Mouse (Mus musculus): Measurements from ENCODE around the gene Npm1.

Npm1 gene

DNA sequence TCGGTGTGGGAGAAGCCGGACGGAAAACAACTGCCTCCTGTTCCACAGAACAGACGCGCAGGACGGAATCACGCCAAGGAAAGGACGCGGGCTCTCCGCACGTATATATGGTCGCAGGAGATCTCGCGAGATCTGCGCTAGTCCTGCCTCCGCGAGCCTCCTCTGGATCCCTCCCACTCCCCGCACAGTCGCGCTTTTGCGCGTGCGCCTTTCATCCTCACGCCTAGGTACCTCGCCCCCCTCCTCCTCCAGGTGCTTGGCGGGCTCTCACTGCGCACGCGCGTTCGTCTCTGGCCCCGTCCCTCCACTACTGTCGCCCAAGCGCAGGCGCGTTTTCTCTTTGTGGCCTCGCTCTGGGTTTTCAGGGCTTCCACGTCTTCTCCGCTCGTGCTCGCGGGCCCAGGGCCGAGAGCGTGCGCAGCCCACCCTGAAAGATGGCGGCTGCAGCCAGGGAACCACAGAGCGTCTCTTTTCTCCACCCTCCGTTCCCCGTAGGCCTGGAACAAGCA is at the start of gene Npm1:
Npm1 (minus strand) TSS at position 209 of the 509 bp plus-strand sequence.
- peak; percentile 99 for DNase-seq

DNA sequence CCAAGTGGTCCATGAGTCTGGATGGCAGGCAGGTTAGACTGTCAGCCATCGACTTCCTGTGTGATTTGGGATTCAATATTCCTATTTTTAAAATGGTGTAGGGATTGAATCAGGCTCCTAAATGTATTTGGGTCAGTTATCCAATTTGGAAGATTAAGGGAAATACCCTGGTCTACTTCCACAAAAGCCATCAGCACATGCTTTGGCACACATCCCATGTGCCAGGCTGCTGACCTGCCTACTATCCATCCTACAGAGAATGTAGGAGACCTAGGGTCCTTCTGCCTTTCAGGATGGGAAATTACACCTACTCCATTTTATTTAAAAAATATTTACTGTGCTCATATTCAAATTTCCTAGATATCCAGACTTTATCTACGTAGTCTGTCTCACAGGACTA is 44.4 kb upstream of the Npm1 start:
- DNase-seq = no peak

DNA sequence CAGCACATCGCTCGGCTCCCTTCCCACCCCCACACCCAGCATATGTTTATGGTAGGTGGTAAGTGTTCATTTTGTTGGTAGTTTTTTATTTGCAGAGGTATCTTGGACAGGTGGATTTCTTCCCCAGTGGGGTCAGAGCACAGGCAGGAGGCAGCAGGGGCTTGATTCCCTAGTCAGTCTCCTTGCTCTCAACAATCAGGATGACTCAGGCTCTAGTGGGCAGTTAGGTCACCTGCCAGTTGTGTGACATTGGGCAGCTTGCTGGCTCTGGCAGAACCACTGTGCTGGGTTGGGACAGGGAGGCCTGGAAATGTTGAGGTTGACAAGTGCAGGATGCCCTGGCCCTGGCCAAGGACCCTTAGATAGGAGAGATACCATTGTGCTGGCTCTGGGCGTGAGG is 42.0 kb upstream of the Npm1 start:
- no peak for DNase-seq

DNA sequence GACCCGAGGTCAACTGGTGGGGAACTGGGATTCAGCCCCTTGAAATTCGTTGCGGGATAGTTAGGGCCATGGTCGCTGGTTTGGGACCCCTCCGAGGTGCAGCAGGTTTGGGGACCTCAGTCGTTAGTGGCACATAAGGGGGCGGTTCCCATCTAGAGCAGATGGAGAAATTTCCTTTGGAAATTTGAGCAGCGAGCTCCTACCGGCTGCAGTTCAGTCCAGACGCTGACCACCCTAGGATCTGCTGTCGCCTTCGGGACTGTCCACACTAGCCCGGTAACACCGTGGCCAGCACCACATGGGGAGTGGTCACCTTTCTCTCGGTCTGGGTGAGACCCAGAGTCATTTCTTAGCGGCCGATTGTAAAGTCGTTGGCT is 41.3 kb upstream of the Npm1 start:
- DNase-seq = no peak

DNA sequence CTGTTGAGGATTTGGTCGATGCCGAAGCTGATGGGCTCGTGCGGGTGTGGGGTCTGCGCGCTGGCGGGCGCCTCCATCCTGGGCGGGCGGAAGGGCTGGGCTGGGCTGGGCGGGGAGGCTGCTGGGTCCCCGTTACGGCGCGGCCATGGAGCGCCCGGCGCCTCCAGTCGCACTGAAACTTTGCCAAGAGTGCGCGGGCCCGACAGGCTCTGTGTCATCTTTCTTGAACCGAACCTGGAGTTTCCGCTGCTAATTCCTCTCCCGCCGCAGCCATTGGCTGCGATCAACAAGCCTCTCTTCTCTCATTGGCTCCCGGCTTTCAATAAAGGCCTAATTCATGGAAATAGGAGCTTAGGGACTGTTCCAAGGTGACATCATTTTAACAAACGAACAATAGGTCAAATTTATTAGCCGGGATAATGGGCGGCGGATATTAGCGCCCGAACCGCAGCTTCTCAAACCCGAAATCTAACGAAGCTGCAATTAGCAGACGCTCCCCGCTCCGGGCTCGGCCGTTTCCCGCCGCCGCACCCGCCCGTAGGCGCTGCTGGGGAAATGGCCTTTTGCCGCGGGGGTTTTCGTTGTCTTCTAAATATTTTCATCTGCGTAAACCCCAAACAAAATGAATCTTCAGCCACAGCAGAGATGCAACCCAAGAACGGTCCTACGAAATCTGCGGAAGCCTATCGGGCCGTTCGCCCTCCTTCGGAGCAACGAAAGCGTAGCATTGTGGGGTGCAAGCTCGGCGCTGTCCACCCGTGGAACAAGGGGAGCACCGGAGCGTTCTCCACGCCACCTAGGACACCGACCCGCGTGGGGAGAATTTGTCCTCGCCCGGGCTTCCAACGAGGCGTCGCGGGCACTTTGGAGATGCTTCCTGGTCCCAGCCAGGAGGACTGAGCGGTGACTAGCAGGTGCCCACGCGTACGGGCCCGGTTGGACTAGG is 40.6 kb upstream of the Npm1 start, which contains the start of gene Tlx3:
Tlx3 (minus strand) TSS at position 207 of the 946 bp plus-strand sequence.
- peak; percentile 27 for DNase-seq

DNA sequence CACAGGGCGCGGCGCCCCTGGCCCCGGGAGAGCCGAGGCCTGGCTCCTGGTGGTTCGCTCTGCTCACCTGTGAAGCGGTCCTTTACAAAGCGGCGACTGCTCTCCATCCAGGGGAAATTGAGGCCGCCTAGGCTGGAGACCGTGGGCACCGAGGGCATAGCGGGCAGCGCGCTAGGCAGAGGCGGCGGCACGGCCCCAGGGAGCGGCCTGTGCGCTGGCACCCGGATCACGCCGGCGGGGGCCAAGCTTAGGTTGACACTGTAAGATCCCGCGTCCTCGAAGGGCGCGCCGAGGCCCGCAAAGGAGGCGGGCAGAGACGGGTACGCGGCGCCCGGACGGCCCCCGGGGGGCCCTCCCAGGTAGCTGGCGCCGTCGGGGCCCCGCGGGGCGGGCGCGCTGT is 40.0 kb upstream of the Npm1 start:
- DNase-seq = no peak

DNA sequence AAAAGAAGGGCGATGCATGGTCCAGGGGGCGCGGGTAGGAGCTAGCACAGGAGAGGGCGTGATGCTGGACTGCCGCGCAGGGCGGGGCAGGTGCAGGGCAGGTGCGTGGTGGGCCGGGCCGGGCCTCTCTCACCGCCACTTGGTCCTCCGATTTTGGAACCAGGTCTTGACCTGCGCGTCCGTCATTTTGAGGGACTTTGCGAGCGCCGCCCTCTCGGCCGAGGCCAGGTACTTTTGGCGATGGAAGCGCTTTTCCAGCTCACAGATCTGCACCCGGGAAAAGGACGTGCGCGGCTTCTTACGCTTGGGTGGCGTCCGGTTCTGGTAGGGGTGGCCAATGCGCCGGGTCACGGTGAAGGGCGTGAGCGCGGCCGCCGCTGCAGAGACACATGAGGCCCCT is 39.3 kb upstream of the Npm1 start:
- peak; percentile 11 for DNase-seq

DNA sequence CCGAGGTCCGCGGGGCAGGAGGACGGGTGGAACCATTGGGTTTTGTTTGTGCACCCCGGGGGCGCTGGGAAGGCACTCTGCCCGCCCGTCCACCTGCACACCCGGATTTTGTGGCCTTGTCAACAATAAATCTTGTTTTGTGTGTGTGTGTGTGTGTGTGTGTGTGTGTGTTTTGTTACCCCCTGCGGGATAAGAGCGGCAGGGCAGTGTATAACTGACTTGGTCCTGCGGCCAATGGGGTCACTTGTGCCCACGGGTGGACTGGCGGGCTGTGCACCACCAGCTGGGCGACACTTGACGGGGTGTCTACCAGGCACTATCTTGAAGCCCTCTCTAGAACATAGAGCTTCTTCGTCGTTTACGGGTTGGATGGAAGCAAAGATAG is 38.6 kb upstream of the Npm1 start:
- DNase-seq = no peak

DNA sequence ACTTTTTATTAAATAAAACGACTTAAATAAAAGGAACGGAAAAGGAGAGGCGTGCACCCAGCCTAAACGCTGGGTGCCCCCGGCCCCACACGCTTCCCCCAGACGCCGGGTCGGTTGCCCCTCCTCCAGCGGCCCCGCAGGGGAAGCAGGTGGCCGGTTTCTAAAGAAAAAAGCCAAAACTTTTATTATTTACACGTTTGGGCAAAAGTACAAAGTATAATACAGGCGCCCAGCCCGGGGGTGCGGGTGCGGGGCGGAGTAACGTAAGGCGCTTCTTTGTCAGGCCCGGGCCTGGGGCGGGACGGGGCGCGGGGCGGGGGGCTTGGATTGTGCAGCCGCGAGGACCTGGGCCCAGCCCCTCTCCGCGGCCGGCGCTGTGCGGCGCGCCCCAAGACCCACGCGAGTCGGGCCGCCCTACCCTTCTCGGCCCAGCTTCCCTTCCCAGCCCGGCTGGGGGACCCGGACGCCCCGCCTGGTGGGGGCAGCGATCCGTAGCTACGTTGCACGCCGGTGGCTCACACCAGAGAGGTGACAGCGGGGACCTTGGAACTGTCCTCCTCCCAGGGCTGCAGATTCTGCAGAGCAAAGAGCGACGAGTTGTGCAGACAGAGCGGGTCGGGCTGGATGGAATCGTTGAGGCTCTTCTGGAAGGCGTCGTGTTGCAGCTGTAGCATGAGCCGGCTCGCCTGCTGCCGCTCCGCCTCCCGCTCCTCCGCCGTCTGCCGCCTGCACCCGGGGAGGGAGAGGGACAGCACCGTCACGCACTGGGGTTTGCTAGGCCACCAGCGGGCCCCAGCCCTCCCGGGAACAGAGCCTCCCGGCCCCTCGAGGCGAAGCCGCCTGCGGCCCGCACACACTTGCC is 38.0 kb upstream of the Npm1 start:
- peak; percentile 29 for DNase-seq

DNA sequence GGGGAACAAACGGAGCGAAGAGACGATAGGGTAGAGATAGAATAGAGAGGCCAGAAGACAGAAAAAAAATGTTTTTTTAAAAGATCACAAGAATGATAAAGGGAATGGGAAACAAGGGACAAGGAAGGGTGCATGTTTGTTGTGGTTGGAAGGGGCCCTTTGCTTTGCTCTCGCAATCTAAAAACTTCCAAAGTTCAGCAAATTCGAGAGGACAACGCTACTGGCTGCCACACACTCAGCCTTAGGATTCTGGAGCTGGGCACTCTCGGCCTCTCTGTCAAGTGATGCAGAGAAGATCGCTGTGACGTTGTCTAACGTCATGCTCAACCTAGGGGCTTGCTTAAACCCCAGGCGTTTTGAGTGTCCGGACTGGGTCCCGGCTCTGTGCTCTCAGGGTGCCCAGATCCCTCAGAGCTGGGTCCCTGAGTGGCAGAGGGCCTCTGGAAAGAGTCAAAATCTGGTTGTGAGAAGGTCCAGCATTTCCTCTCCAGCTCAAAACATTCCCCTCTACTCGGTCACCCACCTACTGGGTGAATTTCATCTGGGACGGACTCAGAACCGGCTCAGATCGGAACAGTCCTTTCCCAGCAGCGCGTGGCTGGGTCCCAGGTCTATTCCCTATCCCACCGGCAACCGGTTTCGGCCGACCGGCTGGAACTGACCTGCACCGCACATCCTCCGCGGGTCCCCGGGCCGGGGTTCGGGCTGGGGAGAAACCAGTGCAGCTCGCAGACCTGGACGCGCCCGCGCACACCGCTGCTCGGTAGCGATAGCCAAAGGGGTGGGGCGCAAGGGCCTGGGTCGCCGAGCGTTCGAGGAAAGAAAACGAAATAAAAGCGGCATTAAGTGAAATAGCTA is 37.1 kb upstream of the Npm1 start:
- DNase-seq = peak; percentile 32

DNA sequence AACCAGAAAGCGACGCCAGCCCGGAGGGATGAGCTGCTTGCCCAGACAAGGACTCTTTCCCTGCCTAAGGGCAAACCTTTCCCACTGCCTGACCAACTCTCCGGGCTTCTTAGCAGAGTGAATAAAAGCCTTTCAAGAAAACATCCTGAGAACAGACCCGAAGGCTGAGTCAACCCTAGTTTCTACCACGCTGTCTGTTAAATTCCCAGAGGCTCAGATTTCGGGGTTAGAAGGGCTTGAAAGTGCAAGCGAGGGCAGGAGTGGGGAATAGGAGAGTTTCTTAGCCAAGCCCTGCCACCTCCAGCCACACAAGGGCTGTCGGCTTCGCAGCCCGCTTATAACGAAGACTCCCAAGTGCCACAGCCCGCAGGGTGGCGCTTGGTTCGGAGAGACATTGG is 36.1 kb upstream of the Npm1 start:
- peak; percentile 11 for DNase-seq

DNA sequence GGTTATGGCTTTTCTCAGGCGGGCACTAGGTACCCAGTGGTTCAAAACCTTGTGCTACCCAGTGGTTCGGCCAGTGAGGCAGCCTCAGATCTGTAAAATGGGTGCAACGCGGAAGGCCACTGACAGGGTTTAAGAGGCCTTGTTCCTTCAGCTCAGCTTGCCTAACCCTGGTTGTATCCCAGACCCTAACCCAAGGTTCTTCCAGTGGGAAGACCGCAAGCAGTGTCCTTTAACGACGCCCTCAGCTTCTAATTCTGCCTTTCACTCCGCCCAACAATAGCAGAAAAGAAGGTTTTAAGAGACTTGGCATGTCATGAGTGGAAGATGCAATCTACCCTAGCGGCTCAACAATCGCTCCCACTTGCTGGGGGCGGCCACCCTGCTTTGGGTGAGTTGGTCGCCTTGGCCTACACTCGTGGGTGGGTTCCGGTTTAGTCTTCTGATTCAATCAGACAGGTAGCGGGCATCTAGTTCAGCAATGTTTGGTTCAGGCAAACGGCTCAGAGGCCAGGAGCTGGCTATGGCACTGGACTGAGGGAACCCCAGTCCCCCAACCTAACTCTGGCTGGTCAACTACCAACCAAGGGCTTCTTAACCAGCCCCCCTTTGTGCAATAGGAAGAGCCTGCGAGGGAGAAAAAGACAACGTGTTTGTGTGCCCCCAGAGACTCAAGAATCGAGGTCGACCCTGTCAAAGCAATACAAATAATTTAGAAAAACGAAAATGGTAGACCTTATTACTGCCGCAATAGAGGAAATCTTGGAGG is 35.5 kb upstream of the Npm1 start:
- DNase-seq = no peak

DNA sequence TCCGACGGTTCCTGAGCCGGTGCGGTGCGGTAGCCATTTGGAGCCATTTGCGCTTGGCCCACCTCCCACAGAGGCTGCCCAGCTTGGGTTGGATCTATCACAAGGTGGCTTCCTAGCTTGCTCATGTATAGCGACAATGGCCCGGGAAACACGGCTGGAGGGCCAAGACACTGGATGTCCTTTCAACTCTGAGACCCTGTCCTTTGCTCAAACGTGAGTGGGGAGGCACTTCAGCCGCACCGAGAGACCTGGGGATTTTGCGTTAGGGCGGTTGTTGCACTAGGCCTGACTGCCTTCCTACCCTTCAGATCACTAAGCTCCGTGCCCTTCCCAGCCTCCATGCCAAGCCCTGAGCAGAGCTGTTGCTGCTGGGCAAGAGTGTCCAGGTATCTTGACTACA is 34.7 kb upstream of the Npm1 start:
- no peak for DNase-seq

DNA sequence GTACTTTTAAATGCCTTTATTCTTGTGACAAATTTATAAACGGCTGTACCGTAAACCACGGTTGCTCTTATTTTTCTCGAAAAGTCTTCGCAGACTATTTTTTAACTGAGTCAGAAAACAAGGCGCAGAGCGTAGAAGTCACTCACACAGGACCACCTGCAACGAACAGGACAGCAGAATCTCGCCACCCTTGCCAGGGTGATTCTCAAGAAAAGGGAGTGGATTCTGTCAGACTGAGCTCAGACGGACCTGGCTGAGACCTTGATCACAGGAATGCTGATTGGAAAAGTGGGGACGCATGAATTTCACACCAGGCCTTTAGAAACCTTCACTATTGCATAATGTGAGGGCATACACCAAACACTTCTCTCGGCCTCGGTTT is 34.1 kb upstream of the Npm1 start:
- DNase-seq = no peak

DNA sequence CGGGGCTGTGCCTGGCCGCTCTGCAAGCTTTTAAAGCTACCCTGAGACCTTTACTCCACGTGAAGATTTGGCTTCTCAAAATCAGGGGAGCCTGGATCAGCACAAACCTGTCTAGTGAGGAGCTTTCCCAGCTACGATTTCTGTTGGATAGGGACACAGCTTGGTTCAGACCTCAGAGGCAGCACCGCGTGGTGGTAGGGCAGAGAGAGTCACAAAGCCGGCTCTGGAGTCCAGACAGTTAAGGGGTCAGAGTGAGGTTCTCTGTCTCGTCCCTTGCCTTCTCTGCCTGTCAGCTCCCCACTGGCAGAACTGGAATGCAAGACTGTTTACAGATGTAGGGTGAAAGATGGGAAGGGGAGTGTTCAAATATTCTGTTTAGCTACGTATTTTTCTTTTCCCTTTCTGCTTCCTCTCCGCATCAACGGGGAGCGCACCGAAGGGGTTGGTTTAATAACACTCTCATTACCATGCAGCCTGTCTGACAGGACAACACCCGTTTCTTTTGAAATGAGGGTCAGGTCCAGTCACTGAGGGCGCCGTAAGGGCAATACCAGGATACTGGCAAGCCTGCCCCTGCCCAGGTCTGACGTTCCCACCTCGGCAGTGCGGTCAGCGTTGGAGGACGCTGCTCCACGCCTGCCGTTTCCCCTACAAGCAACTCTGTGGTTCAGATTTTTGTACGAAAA is 33.6 kb upstream of the Npm1 start:
- DNase-seq = no peak

DNA sequence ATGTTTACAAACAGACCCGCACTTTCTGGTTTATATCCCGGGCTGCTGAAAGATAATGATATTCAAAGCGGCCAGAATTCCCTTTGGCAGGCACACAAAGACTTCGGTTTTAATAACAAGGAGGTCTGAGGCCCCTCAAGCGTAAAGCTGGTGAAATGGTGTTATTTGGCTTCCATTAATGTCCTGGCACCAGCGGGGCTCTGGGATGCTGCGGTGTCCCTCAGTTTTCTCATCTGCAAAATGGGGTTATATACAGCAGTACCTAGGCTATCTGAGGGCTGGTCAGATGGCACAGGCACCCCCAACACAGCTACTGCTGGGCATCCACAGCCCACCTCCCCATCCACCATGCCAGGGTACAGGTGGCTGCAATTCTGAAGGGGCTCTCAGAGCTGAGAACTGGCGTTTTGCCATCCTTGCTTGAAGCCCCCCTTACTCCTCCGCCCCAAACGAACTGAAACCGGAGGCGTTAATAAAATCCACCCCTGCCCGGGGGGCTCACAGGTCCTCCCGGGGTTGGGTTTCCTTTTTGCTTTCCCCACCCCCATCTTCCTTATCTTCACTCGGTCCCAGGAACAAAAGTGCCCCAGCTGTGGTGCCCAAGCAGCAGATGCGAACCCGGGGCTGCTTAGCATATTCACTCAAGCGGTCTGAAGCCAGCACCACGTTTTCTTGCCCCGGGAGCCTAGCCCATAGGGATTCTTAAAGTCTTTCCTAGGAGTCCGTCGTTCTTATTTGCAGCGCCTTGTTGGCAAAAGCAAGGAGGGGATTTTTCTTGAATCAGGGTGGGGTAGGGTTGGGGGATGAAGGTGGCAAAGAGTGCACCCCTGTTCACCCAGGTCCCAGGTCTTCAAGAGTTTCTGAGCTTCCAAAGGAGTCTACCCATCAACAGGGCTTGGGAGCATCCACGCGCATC is 32.8 kb upstream of the Npm1 start:
- DNase-seq = no peak

DNA sequence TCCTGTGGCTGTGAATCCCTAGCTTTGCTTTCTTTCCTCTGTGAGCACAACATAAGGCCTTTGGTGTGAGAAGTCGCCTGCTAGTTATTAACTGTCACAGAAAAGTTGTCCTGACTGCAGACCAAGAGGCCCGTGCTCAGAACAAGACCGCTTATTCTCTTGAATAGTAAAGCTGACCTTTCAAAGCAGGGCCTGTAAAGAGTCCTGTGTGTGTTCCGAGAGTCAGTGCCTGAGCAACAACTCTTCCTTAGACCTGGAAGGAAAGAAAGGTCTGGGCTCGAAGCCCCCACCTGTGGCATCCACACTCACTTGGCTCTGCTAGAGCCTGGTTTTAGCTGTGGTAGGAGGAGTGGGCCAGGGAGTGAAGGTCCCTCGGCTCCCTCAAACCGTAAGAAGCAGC is 32.1 kb upstream of the Npm1 start:
- DNase-seq = no peak

DNA sequence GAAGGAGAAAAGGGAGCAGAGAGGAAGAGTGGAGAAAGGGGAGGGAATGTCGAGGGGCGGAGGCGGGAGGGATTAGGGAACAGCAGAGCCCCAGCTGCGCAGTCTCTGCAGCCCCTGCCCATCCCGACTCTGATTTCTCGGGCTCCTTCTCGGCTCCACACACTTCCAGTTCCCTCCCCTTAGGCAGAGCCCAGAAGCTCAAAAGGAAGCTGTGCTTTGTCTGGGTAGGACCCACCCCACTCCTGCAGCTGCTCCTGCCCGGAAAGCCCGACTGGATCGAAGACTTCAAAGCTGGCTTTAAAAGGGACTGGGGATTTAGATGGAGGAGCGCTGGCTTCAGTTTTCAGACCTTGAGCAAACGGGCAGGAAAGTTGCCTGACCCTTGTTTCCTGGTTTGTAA is 30.7 kb upstream of the Npm1 start:
- no peak for DNase-seq

DNA sequence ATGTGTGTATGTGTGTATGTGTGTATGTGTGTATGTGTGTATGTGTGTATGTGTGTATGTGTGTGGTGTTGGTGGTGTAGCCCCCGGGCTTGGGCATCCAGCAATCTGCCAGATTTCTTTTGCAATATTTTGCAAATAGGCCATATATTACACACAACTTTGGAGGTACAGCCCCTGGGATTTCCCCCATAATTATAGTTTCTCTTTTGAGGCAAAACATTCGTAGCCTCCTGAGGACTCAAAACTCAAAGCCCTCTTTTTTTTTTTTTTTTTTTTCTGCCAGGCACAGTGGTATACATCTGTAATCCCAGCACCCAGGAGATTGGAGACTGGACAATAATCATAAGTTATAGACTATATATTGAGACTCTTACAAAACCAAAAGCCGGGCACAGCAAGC is 18.8 kb upstream of the Npm1 start:
- no peak for DNase-seq

DNA sequence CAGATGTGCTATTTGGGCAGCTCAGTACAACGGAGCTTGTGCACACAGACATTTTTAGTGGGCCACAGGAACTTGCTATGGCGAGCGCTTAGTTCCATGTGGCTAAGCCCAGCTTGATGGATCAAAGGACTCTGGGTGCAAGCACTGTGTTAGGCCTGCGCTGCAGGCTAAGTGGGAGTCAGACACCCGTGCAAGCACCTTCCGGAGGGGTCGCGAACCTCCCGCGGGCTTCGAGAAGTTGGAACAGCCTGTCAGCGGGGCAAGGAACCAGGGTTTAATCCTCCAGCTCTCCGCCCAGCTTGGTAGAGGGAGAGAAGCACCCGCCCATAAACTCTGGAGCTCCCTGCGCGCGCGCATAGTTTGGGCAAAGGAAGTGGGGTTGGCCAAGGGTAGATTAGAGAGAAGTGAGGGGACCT is 17.7 kb upstream of the Npm1 start:
- DNase-seq = no peak
